Mouse (Mus musculus): ENCODE measurements around the gene Metrn. TPM values are rescaled to one million over a fixed set of nuclear protein-coding genes. Genes with fewer than 3 reads are reported as not detected.

Gene Metrn
- polyA plus RNA-seq, 1 experiment, result 64.0 TPM

DNA sequence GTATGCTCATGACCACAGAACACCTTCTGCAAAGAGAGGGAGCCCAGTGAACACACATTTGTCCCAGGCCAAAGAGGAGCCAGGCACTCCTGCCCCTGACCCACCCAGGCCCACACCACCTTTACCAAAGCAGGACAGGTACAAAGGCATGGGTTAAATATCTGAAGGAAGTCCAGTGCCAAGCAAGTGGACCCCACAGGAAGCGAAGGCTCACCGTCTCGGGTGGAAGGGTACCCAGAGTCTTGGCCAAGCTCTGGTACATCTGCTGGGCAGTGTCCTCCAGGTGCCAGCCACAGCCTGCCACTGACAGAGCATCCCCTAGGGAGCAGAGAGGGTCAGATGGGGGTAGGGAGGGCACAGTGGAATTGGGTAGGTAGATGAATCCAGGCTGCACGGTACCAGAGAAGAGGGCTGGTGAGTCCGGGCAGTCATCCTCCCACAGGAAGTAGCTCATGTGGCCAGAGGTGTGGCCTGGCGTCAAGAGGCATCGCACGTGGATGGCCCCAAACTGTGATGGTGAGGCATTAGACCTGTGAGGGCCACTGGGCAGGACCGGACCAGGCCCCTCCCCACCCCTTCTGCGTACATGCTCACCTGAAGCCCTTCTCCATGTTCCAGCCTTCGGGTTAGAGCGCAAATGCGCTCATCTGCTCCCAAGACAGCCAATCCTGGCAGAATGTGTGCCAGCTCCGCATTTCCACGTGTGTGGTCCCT, 12.9 kb downstream of the Metrn start:
- peaks cover 15% of the 10 kb centered on the region for H3K79me2 ChIP-seq (ENCODE audit: control insufficient read depth, insufficient read depth)
- peak overlapping the region; percentile 12 for H3ac ChIP-seq (ENCODE audit: control insufficient read depth, insufficient read length, low read depth)
- TF ChIP-seq CEBPB (IDR thresholded peaks at IDR 0.05; ENCODE audit: low read depth) (no peak), USF1 (IDR thresholded peaks at IDR 0.05; ENCODE audit: low read depth) (no peak), MAX (IDR thresholded peaks at IDR 0.05) (no peak), CTCF (IDR thresholded peaks at IDR 0.05; ENCODE audit: control insufficient read depth, insufficient read depth, insufficient read length) (no peak), MYOD1 (IDR thresholded peaks at IDR 0.05; ENCODE audit: control insufficient read depth, insufficient read length, low read depth) (no peak), FOSL1 (IDR thresholded peaks at IDR 0.05; ENCODE audit: insufficient read depth, low read length, poor library complexity, severe bottlenecking) (no peak), MYOG (IDR thresholded peaks at IDR 0.05; ENCODE audit: control insufficient read depth, extremely low read depth, insufficient read length) (no peak)
- peaks cover 32% of the 10 kb centered on the region for H3K36me3 ChIP-seq (ENCODE audit: control insufficient read depth, insufficient read depth)
- no peaks in the 10 kb centered on the region for H3K27me3 ChIP-seq (ENCODE audit: control insufficient read depth, insufficient read depth, insufficient read length)
- H3K79me3 ChIP-seq (ENCODE audit: low read depth), result no peaks in the 10 kb centered on the region
- H3K4me3 ChIP-seq (ENCODE audit: insufficient read depth, poor library complexity, severe bottlenecking), result no peak overlapping the region

DNA sequence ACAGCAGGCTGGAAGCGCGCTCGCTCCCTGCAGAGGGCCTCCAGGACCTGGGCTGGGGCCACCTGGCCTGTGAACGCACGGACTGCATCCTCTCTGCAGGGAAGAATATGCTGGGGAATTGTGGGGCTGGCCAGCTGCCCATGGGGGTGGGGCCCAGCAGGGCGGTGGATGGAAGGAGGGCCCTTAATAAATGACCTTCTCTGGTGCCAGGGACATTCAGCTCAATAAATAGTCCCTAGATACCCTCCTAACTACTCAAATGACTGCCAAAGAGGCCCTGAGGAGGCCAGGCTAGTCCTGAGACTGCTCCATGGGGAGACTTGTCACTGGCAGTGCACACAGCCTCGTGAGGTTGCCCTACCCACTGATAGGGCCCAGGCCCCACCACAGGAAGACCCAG, 13.8 kb downstream of the Metrn start:
- no peak for TF ChIP-seq MYOG (IDR thresholded peaks at IDR 0.05; ENCODE audit: control insufficient read depth, extremely low read depth, insufficient read length)
- TF ChIP-seq FOSL1 (IDR thresholded peaks at IDR 0.05; ENCODE audit: insufficient read depth, low read length, poor library complexity, severe bottlenecking), result no peak
- no peak for TF ChIP-seq CEBPB (IDR thresholded peaks at IDR 0.05; ENCODE audit: low read depth)
- TF ChIP-seq MAX (IDR thresholded peaks at IDR 0.05), result no peak
- no peak for TF ChIP-seq MYOD1 (IDR thresholded peaks at IDR 0.05; ENCODE audit: control insufficient read depth, insufficient read length, low read depth)
- TF ChIP-seq CTCF (IDR thresholded peaks at IDR 0.05; ENCODE audit: control insufficient read depth, insufficient read depth, insufficient read length), result no peak
- TF ChIP-seq USF1 (IDR thresholded peaks at IDR 0.05; ENCODE audit: low read depth), result no peak
- no peaks in the 10 kb centered on the region for H3K79me3 ChIP-seq (ENCODE audit: low read depth)
- peaks cover 32% of the 10 kb centered on the region for H3K36me3 ChIP-seq (ENCODE audit: control insufficient read depth, insufficient read depth)
- peaks cover 15% of the 10 kb centered on the region for H3K79me2 ChIP-seq (ENCODE audit: control insufficient read depth, insufficient read depth)
- no peaks in the 10 kb centered on the region for H3K27me3 ChIP-seq (ENCODE audit: control insufficient read depth, insufficient read depth, insufficient read length)
- no peak overlapping the region for H3ac ChIP-seq (ENCODE audit: control insufficient read depth, insufficient read length, low read depth)
- no peak overlapping the region for H3K4me3 ChIP-seq (ENCODE audit: insufficient read depth, poor library complexity, severe bottlenecking)

DNA sequence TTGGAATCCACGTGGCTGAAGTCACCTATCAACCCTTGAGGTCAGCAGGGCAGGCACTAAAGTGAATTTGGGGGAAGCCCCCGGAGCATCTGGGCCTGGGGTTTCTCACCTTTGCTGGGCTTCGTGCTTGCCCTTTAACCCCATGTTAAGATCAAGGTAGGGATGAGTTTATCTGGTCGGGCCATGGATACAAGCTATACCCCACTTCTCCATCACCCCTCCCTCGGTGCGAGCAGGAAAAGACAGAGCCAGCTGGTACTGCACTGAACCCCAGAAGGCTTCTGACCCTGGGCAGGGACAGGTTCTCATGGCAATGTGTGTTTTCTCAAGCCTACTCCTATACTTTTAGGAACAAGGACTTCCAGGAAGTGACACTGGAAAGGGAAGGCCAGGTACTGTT, 15.6 kb downstream of the Metrn start:
- Histone ChIP-seq H3K4me3 (ENCODE audit: insufficient read depth, poor library complexity, severe bottlenecking) (no peak overlapping the region), H3K36me3 (ENCODE audit: control insufficient read depth, insufficient read depth) (peaks cover 32% of the 10 kb centered on the region), H3K79me3 (ENCODE audit: low read depth) (no peaks in the 10 kb centered on the region), H3K79me2 (ENCODE audit: control insufficient read depth, insufficient read depth) (peaks cover 15% of the 10 kb centered on the region), H3ac (ENCODE audit: control insufficient read depth, insufficient read length, low read depth) (no peak overlapping the region), H3K27me3 (ENCODE audit: control insufficient read depth, insufficient read depth, insufficient read length) (no peaks in the 10 kb centered on the region)
- TF ChIP-seq CTCF (IDR thresholded peaks at IDR 0.05; ENCODE audit: control insufficient read depth, insufficient read depth, insufficient read length) (no peak), MAX (IDR thresholded peaks at IDR 0.05) (no peak), USF1 (IDR thresholded peaks at IDR 0.05; ENCODE audit: low read depth) (no peak)

DNA sequence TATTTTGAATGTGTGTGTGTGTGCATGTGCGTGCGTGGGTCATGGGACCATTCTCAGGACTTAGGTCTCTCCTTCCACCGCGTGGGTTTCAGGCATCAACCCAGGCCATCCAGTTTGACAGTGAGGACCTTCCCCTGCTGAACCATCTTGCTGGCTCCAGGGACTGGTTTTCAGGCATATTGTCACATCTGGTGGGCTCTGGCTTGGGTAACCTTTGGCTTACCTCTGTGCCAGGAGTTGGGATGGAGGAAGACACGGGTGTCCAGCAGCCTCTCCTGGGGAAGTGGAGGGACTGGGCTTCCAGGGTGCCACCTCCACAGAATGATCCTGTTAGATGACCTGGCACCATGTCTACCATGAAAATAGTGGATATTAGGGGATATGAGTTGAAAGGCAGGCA, 19.0 kb downstream of the Metrn start:
- peaks cover 26% of the 10 kb centered on the region for H3K36me3 ChIP-seq (ENCODE audit: control insufficient read depth, insufficient read depth)
- H3K4me3 ChIP-seq (ENCODE audit: insufficient read depth, poor library complexity, severe bottlenecking), result no peak overlapping the region
- H3K79me2 ChIP-seq (ENCODE audit: control insufficient read depth, insufficient read depth), result no peaks in the 10 kb centered on the region
- no peak overlapping the region for H3ac ChIP-seq (ENCODE audit: control insufficient read depth, insufficient read length, low read depth)
- no peaks in the 10 kb centered on the region for H3K27me3 ChIP-seq (ENCODE audit: control insufficient read depth, insufficient read depth, insufficient read length)
- peaks cover 1% of the 10 kb centered on the region for H3K79me3 ChIP-seq (ENCODE audit: low read depth)
- TF ChIP-seq MAX (IDR thresholded peaks at IDR 0.05) (no peak), MYOG (IDR thresholded peaks at IDR 0.05; ENCODE audit: control insufficient read depth, extremely low read depth, insufficient read length) (no peak), FOSL1 (IDR thresholded peaks at IDR 0.05; ENCODE audit: insufficient read depth, low read length, poor library complexity, severe bottlenecking) (no peak), USF1 (IDR thresholded peaks at IDR 0.05; ENCODE audit: low read depth) (no peak)

DNA sequence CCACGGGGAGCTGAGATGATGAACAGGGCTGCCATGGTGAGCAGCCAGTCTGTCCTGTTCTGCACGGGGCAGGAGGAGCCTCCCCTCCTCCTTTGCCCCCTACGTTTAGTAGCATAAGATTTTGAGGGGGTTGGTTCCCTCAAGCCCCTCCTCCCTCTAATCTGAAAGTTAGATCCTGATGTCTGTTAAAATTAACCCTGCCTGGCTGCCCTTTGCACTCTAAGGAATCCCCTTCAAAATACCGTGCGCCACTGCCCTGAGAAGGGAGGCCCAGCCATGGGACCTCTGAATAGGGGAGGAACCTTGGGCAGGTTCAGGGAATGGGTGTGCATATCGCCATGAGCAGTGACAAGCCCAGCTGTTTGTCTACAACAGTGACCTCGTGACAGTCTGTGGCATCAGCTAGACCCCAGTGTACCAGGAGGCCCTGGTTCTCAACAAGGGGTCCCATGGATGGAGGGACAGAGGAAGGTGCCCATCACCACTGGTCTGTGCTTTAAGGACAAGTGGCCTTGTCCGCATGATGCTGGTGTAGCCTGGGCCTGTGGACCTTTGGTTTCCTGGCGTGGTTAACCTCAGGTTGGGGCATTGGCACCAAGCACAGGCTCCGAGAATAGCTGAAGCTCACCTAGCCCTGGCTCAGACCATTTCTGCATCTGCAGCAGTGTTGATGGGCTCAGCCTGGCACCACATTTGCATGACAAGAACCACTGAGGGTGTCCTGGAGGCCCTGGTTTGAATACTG, 21.4 kb downstream of the Metrn start:
- no peaks in the 10 kb centered on the region for H3K79me2 ChIP-seq (ENCODE audit: control insufficient read depth, insufficient read depth)
- H3K36me3 ChIP-seq (ENCODE audit: control insufficient read depth, insufficient read depth), result peaks cover 12% of the 10 kb centered on the region
- no peak overlapping the region for H3K4me3 ChIP-seq (ENCODE audit: insufficient read depth, poor library complexity, severe bottlenecking)
- TF ChIP-seq MYOG (IDR thresholded peaks at IDR 0.05; ENCODE audit: control insufficient read depth, extremely low read depth, insufficient read length) (no peak), FOSL1 (IDR thresholded peaks at IDR 0.05; ENCODE audit: insufficient read depth, low read length, poor library complexity, severe bottlenecking) (no peak), USF1 (IDR thresholded peaks at IDR 0.05; ENCODE audit: low read depth) (no peak), MYOD1 (IDR thresholded peaks at IDR 0.05; ENCODE audit: control insufficient read depth, insufficient read length, low read depth) (no peak)
- H3ac ChIP-seq (ENCODE audit: control insufficient read depth, insufficient read length, low read depth), result peak overlapping the region; percentile 19
- peaks cover 1% of the 10 kb centered on the region for H3K79me3 ChIP-seq (ENCODE audit: low read depth)
- H3K27me3 ChIP-seq (ENCODE audit: control insufficient read depth, insufficient read depth, insufficient read length), result no peaks in the 10 kb centered on the region
